Mouse (Mus musculus): Measurements from ENCODE around the gene Ltbp2. TPM values are rescaled to one million over a fixed set of nuclear protein-coding genes. Genes with fewer than 3 reads are reported as not detected.

Gene Ltbp2
- polyA plus RNA-seq, 1 experiment from 2014 or later, result 1.0 TPM

DNA sequence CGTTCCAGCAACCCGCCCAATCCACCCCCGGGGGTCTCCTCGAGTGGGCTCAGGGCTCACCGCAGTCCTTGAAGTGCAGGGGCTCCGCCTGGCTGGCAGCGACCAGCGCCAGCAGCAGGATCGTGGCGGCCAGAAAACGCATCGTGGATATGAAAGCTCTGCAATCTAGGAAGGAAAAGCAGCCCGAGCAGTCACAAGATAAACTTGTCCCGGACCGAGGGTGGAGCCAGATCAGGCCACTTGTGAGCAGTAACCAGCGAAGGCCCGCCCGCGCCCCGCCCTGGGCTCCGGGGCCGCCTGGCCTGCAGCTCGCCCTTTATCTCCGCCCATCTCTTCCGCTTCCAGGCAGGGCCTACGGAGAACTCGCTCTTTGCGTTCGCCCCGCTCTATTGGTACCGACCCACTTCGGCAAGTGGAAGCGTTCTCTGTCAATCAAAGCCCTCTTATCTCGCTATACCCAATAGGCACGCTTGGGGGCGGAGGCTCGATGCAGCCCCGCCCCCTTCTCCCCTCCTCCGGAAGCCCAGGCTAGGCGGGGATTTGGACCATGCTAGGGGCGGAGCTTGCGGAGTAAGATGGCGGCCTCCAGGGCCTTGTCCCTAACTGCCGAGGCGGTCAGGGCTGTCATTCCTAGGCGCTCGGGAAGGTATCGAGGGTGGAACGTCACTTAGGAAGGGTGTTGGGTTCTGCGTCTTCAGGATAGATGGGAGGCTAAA, 103.4 kb downstream of the Ltbp2 start, which contains the start of the genes Npc2 and Isca2:
TSS of gene Npc2 (minus strand) at position 427 of the 716 bp plus-strand sequence.
TSS of gene Isca2 (plus strand) at position 526 of the 716 bp plus-strand sequence.
- peak within 1 kb of the TSS; percentile 75 for H3K4me2 ChIP-seq (ENCODE audit: low read length)
- H3K9ac ChIP-seq (ENCODE audit: low read length), result peak within 1 kb of the TSS; percentile 83
- no peaks in the 10 kb centered on the region for H3K27me3 ChIP-seq (replicated peaks; ENCODE audit: control insufficient read depth, insufficient read depth, low read length)
- peak within 1 kb of the TSS; percentile 88 for H3K4me3 ChIP-seq (ENCODE audit: low read depth, low read length)
- peak; percentile 99 for ATAC-seq (replicated peaks; ENCODE audit: low FRiP score, low TSS enrichment, low read depth)
- WGBS, result under 1% methylated on average over 50 of the region's 50 CpGs
- peaks cover 11% of the 10 kb centered on the region for H3K36me3 ChIP-seq (ENCODE audit: control insufficient read depth, insufficient read depth, low read length)
- peaks cover 11% of the 10 kb centered on the region; the same call in 1 of the 2 replicates for H3K4me1 ChIP-seq (replicated peaks; ENCODE audit: control insufficient read depth, insufficient read depth, low read length)
- peak within 1 kb of the TSS; percentile 92 for H3K27ac ChIP-seq (ENCODE audit: low read depth)
- DNase-seq (ENCODE audit: low spot score), result peak; percentile 95
- H3K9me3 ChIP-seq (ENCODE audit: control insufficient read depth, low read length), result no peaks in the 10 kb centered on the region

DNA sequence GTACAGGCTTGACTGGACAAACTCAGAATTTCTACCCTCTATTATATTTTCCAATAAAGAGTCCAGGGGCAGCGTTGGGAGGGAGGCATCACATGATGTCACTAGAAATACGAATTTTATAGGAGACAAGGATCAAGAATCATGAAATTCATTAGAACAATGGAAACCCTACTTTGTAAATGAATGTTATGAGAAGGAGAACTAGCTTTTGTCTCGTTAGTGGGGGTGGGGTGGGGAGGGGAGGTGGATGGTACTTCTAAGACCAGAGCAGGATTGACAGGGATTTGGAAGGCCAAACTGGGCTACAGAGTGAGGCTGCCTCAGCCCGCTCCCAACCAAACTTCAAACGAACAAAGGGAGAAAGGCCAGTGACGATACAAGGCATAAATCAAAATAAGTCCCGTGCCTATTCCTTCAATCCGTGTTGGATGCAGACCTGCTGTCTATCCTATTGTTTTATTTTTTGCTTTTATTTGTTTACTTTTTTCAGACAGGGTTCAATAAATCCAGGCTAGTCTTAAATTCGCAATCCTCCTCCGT, 104.3 kb downstream of the Ltbp2 start:
- Histone ChIP-seq H3K4me1 (replicated peaks; ENCODE audit: control insufficient read depth, insufficient read depth, low read length) (peaks cover 11% of the 10 kb centered on the region; the same call in 1 of the 2 replicates), H3K4me2 (ENCODE audit: low read length) (peak overlapping the region; percentile 67), H3K4me3 (ENCODE audit: low read depth, low read length) (peak overlapping the region; percentile 88), H3K9ac (ENCODE audit: low read length) (peak overlapping the region; percentile 83), H3K9me3 (ENCODE audit: control insufficient read depth, low read length) (no peaks in the 10 kb centered on the region), H3K27ac (ENCODE audit: low read depth) (peak overlapping the region; percentile 92), H3K36me3 (ENCODE audit: control insufficient read depth, insufficient read depth, low read length) (peaks cover 11% of the 10 kb centered on the region), H3K27me3 (replicated peaks; ENCODE audit: control insufficient read depth, insufficient read depth, low read length) (no peaks in the 10 kb centered on the region)
- 3% methylated on average over 10 of the region's 10 CpGs for WGBS
- ATAC-seq (replicated peaks; ENCODE audit: low FRiP score, low TSS enrichment, low read depth) (no peak), DNase-seq (ENCODE audit: low spot score) (peak; percentile 62)

DNA sequence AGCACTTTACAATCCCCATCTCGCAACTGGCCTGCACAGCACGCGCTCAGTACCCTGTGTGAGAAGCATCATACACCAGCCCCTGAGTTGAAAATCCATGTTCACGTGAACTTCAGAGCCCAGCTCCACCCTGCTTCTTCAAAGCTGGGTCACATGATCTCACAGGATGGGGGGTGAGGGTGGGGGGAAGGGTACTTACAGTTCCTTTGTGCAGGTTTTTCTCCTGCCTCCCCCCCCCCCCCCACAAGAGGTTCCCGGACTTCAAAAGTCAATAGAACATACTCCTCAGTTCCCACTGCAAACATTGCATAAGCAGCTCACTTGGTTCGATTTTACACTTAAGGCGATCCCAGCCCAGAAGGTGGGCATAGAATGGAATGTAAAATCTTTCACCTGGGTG, 106.7 kb downstream of the Ltbp2 start:
- Histone ChIP-seq H3K27ac (ENCODE audit: low read depth) (no peak overlapping the region), H3K4me3 (ENCODE audit: low read depth, low read length) (no peak overlapping the region), H3K9ac (ENCODE audit: low read length) (no peak overlapping the region), H3K36me3 (ENCODE audit: control insufficient read depth, insufficient read depth, low read length) (peaks cover 9% of the 10 kb centered on the region), H3K27me3 (replicated peaks; ENCODE audit: control insufficient read depth, insufficient read depth, low read length) (no peaks in the 10 kb centered on the region), H3K4me2 (ENCODE audit: low read length) (no peak overlapping the region), H3K9me3 (ENCODE audit: control insufficient read depth, low read length) (no peaks in the 10 kb centered on the region), H3K4me1 (replicated peaks; ENCODE audit: control insufficient read depth, insufficient read depth, low read length) (peaks cover 18% of the 10 kb centered on the region; the same call in 1 of the 2 replicates)
- 80% methylated on average over 7 of the region's 7 CpGs for WGBS
- ATAC-seq (replicated peaks; ENCODE audit: low FRiP score, low TSS enrichment, low read depth), result no peak
- DNase-seq (ENCODE audit: low spot score), result no peak

DNA sequence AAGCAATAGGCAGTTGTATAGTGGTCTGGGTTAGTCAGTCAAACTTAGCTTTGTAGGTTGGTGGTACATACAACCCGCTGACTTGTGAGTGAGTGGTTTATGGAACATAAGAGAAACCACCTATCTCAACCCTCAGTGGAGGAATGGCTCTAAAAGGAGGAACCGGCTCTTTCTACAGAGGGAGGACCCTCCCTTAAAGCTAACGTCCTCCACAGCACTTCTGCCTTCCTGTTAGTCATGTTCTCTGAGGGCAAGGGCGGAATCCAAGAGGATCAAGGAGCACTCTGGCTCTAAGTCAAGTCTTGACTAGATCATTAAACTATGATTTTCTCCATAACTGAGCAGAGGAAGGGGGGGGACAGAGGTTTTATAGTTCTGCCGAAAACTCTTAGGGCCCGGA, 108.8 kb downstream of the Ltbp2 start:
- Histone ChIP-seq H3K4me2 (ENCODE audit: low read length) (no peak overlapping the region), H3K27me3 (replicated peaks; ENCODE audit: control insufficient read depth, insufficient read depth, low read length) (no peaks in the 10 kb centered on the region), H3K9me3 (ENCODE audit: control insufficient read depth, low read length) (no peaks in the 10 kb centered on the region), H3K27ac (ENCODE audit: low read depth) (no peak overlapping the region), H3K4me3 (ENCODE audit: low read depth, low read length) (no peak overlapping the region), H3K9ac (ENCODE audit: low read length) (no peak overlapping the region), H3K4me1 (replicated peaks; ENCODE audit: control insufficient read depth, insufficient read depth, low read length) (0 out of 2 replicates have a peak, but pooled peaks cover 13% of the 10 kb centered on the region), H3K36me3 (ENCODE audit: control insufficient read depth, insufficient read depth, low read length) (peaks cover 28% of the 10 kb centered on the region)
- 89% methylated on average over 6 of the region's 6 CpGs for WGBS
- no peak for ATAC-seq (replicated peaks; ENCODE audit: low FRiP score, low TSS enrichment, low read depth)
- no peak for DNase-seq (ENCODE audit: low spot score)

- Histone ChIP-seq H3K36me3 (ENCODE audit: control insufficient read depth, insufficient read depth, low read length) (peaks cover 31% of the 10 kb centered on the region), H3K27me3 (replicated peaks; ENCODE audit: control insufficient read depth, insufficient read depth, low read length) (no peaks in the 10 kb centered on the region), H3K27ac (ENCODE audit: low read depth) (no peak overlapping the region), H3K4me2 (ENCODE audit: low read length) (no peak overlapping the region), H3K9ac (ENCODE audit: low read length) (no peak overlapping the region), H3K4me1 (replicated peaks; ENCODE audit: control insufficient read depth, insufficient read depth, low read length) (0 out of 2 replicates have a peak, but pooled peaks cover 10% of the 10 kb centered on the region), H3K4me3 (ENCODE audit: low read depth, low read length) (no peak overlapping the region), H3K9me3 (ENCODE audit: control insufficient read depth, low read length) (no peaks in the 10 kb centered on the region)
- DNase-seq (ENCODE audit: low spot score) (no peak), ATAC-seq (replicated peaks; ENCODE audit: low FRiP score, low TSS enrichment, low read depth) (0 out of 2 replicates have a peak, but pooled peaks have one; percentile 22)
- 67% methylated on average over 5 of the region's 5 CpGs for WGBS
Measured at GRCm38 (mm10) chr12:84766113-84766735, 110.1 kb downstream of the Ltbp2 start.

DNA sequence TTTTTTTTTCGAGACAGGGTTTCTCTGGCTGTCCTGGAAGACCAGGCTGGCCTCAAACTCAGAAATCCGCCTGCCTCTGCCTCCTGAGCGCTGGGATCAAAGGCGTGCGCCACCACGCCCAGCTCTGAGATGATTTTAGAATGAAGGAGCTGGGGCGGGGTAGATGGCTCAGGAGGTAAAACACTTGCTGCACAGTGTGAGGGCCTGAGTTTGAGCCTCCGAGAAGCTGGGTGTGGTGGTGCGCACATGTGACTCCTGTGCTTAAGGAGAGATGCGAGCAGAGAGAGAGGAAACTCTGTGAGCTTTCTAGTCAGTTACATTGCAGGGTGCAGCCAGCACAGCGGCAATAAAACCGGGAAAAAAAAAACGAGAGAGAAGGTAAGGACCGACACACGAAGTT, 110.8 kb downstream of the Ltbp2 start:
- 95% methylated on average over 15 of the region's 15 CpGs for WGBS
- H3K4me1 ChIP-seq (replicated peaks; ENCODE audit: control insufficient read depth, insufficient read depth, low read length), result 0 out of 2 replicates have a peak, but pooled peaks cover 7% of the 10 kb centered on the region
- peaks cover 34% of the 10 kb centered on the region for H3K36me3 ChIP-seq (ENCODE audit: control insufficient read depth, insufficient read depth, low read length)
- H3K27me3 ChIP-seq (replicated peaks; ENCODE audit: control insufficient read depth, insufficient read depth, low read length), result no peaks in the 10 kb centered on the region
- ATAC-seq (replicated peaks; ENCODE audit: low FRiP score, low TSS enrichment, low read depth), result no peak
- H3K9me3 ChIP-seq (ENCODE audit: control insufficient read depth, low read length), result no peaks in the 10 kb centered on the region
- no peak overlapping the region for H3K9ac ChIP-seq (ENCODE audit: low read length)
- no peak for DNase-seq (ENCODE audit: low spot score)
- no peak overlapping the region for H3K27ac ChIP-seq (ENCODE audit: low read depth)
- H3K4me3 ChIP-seq (ENCODE audit: low read depth, low read length), result no peak overlapping the region
- H3K4me2 ChIP-seq (ENCODE audit: low read length), result no peak overlapping the region

- DNase-seq (ENCODE audit: low spot score), result no peak
- ATAC-seq (replicated peaks; ENCODE audit: low FRiP score, low TSS enrichment, low read depth), result no peak
- no peak overlapping the region for H3K4me2 ChIP-seq (ENCODE audit: low read length)
- H3K4me3 ChIP-seq (ENCODE audit: low read depth, low read length), result no peak overlapping the region
- no peak overlapping the region for H3K9ac ChIP-seq (ENCODE audit: low read length)
- 0 out of 2 replicates have a peak, but pooled peaks cover 7% of the 10 kb centered on the region for H3K4me1 ChIP-seq (replicated peaks; ENCODE audit: control insufficient read depth, insufficient read depth, low read length)
- WGBS, result 82% methylated on average over 7 of the region's 7 CpGs
- H3K27ac ChIP-seq (ENCODE audit: low read depth), result no peak overlapping the region
- H3K36me3 ChIP-seq (ENCODE audit: control insufficient read depth, insufficient read depth, low read length), result peaks cover 40% of the 10 kb centered on the region
- no peaks in the 10 kb centered on the region for H3K27me3 ChIP-seq (replicated peaks; ENCODE audit: control insufficient read depth, insufficient read depth, low read length)
- no peaks in the 10 kb centered on the region for H3K9me3 ChIP-seq (ENCODE audit: control insufficient read depth, low read length)
Measured at GRCm38 (mm10) chr12:84764756-84765155, 111.6 kb downstream of the Ltbp2 start.

GRCm38 (mm10) chr12:84763577-84764218, 112.6 kb downstream of the Ltbp2 start:
- DNase-seq (ENCODE audit: low spot score) (no peak), ATAC-seq (replicated peaks; ENCODE audit: low FRiP score, low TSS enrichment, low read depth) (no peak)
- no peak overlapping the region for H3K4me2 ChIP-seq (ENCODE audit: low read length)
- H3K4me3 ChIP-seq (ENCODE audit: low read depth, low read length), result no peak overlapping the region
- H3K27ac ChIP-seq (ENCODE audit: low read depth), result no peak overlapping the region
- no peak overlapping the region for H3K9ac ChIP-seq (ENCODE audit: low read length)
- no peaks in the 10 kb centered on the region for H3K27me3 ChIP-seq (replicated peaks; ENCODE audit: control insufficient read depth, insufficient read depth, low read length)
- peaks cover 50% of the 10 kb centered on the region for H3K36me3 ChIP-seq (ENCODE audit: control insufficient read depth, insufficient read depth, low read length)
- 90% methylated on average over 13 of the region's 13 CpGs for WGBS
- 0 out of 2 replicates have a peak, but pooled peaks cover 7% of the 10 kb centered on the region for H3K4me1 ChIP-seq (replicated peaks; ENCODE audit: control insufficient read depth, insufficient read depth, low read length)
- no peaks in the 10 kb centered on the region for H3K9me3 ChIP-seq (ENCODE audit: control insufficient read depth, low read length)
